18 mouse cellular contexts compared by ENCODE assay signal in the genomic region with DNA sequence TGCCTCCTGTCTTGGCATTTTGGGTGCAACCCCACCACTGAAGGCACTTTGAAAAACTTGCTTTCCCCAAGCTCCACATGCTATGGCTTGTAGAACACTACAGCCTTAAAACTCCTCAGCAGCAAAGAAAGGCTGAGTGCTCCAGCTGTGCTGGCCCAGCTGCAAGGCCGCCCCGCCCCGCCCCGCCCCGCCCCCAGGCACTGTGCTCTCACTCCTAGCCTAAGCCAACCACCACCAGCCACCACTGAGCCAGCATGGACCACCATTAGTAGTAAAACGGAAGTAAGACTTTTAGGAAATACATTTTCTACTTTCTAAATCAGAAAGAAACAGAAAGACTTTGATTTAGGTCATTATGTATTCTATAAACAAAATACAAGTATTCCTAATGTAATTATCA. TPM values are rescaled to one million over a fixed set of nuclear protein-coding genes. Genes with fewer than 3 reads are reported as not detected.
DNase-seq lines count a peak whose midpoint lies in the region; ATAC-seq and TF ChIP-seq lines count a peak whose summit lies in the region.
"Had no signal": no experiment of that assay in that cellular context is flagged by ENCODE, and none has a peak within 500 bp of the region (broad histone marks: within the 10 kb centered on the region; RNA-seq: fewer than 3 reads in every experiment).

No protein-coding gene starts in this region.

- peaks cover 7% of the 10 kb centered on the region for H3K79me2 ChIP-seq in heart, adult 2 months (replicated peaks; ENCODE audit: control insufficient read depth, insufficient read depth, low read length)

- H3K4me2 ChIP-seq in liver, embryonic 13.5 days: no peak overlapping the region
- H3K4me2 ChIP-seq: hindbrain, embryonic 15.5 days; midbrain, embryonic 15.5 days; neural tube, embryonic 12.5 days had no signal

- intact Hi-C loops in heart, adult 2 months (cut with DNase I): no loop called here
- intact Hi-C loops in gastrocnemius, adult 2 months (cut with DNase I): no loop called here

- no peak for TF ChIP-seq EP300 in heart, adult 2 months (IDR thresholded peaks at IDR 0.05; ENCODE audit: insufficient read depth, low read depth, low read length)

- no peak overlapping the region for H3K4me3 ChIP-seq in liver, embryonic 13.5 days (replicated peaks)
- H3K4me3 ChIP-seq in heart, adult 2 months: no peak overlapping the region
- no peak overlapping the region for H3K4me3 ChIP-seq in gastrocnemius, adult 2 months
- H3K4me3 ChIP-seq: hindbrain, embryonic 15.5 days; left cerebral cortex, adult 2 months; midbrain, embryonic 15.5 days; neural tube, embryonic 12.5 days had no signal

- no peaks in the 10 kb centered on the region for H3K36me3 ChIP-seq in liver, embryonic 13.5 days
- peaks cover 7% of the 10 kb centered on the region for H3K36me3 ChIP-seq in heart, adult 2 months (ENCODE audit: control insufficient read depth, insufficient read depth, low read length)
- H3K36me3 ChIP-seq: hindbrain, embryonic 15.5 days; midbrain, embryonic 15.5 days had no signal

- peak; percentile 78 for ATAC-seq in liver, embryonic 13.5 days (ENCODE audit: low read depth)
- no peak for ATAC-seq in activated CD4-positive, CD25-positive, alpha-beta regulatory T cell, adult 4 months
- ATAC-seq: midbrain, embryonic 15.5 days had no signal

- H3K27ac ChIP-seq in liver, embryonic 13.5 days: no peak overlapping the region
- H3K27ac ChIP-seq in heart, adult 2 months: no peak overlapping the region
- H3K27ac ChIP-seq in gastrocnemius, adult 2 months: no peak overlapping the region
- H3K27ac ChIP-seq: hindbrain, embryonic 15.5 days; left cerebral cortex, adult 2 months; midbrain, embryonic 15.5 days; neural tube, embryonic 12.5 days; stomach, postnatal 0 days had no signal

- peak; percentile 5 for DNase-seq in embryo, embryonic 11 days
- no peak for DNase-seq in embryo, embryonic 9.5 days (ENCODE audit: extremely low spot score)
- peak; percentile 85 for DNase-seq in ZHBTc4 (ENCODE audit: low read depth, low spot score)
- no peak for DNase-seq in liver, embryonic 13.5 days
- DNase-seq in thymus, postnatal 25 days: peak; percentile 20
- DNase-seq in heart, adult 2 months: no peak
- no peak for DNase-seq in gastrocnemius, adult 2 months
- DNase-seq: cerebellum, adult 8-10 months; heart, postnatal 14 days; kidney, adult 9 months; lung, adult 18-20 months; lung, postnatal 4 days had no signal

- no peaks in the 10 kb centered on the region for H3K9me3 ChIP-seq in liver, embryonic 13.5 days (replicated peaks)
- H3K9me3 ChIP-seq: hindbrain, embryonic 15.5 days; midbrain, embryonic 15.5 days; neural tube, embryonic 12.5 days had no signal

- H3K9ac ChIP-seq in liver, embryonic 13.5 days: no peak overlapping the region
- H3K9ac ChIP-seq in heart, adult 2 months (ENCODE audit: low read depth, low read length): no peak overlapping the region
- H3K9ac ChIP-seq: hindbrain, embryonic 15.5 days; midbrain, embryonic 15.5 days; neural tube, embryonic 12.5 days had no signal

- no peaks in the 10 kb centered on the region for H3K27me3 ChIP-seq in liver, embryonic 13.5 days
- H3K27me3 ChIP-seq in heart, adult 2 months (ENCODE audit: control insufficient read depth, insufficient read depth, low read length): no peaks in the 10 kb centered on the region
- H3K27me3 ChIP-seq: hindbrain, embryonic 15.5 days; midbrain, embryonic 15.5 days; neural tube, embryonic 12.5 days had no signal

- peaks cover 34% of the 10 kb centered on the region for H3K4me1 ChIP-seq in liver, embryonic 13.5 days (replicated peaks)
- peaks cover 6% of the 10 kb centered on the region for H3K4me1 ChIP-seq in heart, adult 2 months (ENCODE audit: control insufficient read depth, insufficient read depth, low read length)
- H3K4me1 ChIP-seq: hindbrain, embryonic 15.5 days; midbrain, embryonic 15.5 days; neural tube, embryonic 12.5 days had no signal

- no peak for TF ChIP-seq POLR2A in heart, adult 2 months (IDR thresholded peaks at IDR 0.05; ENCODE audit: insufficient read depth, low read depth, low read length)

- 12% methylated on average over 6 of the region's 6 CpGs for WGBS in liver, embryonic 13.5 days (ENCODE audit: insufficient replicate concordance)
- 49% methylated on average over 6 of the region's 6 CpGs for WGBS in heart, adult 2 months

- TF ChIP-seq CTCF in heart, adult 2 months (IDR thresholded peaks at IDR 0.05): no peak
- no peak for TF ChIP-seq CTCF in gastrocnemius, adult 2 months (IDR thresholded peaks at IDR 0.05)

RNA-seq across cellular contexts. Expression of a gene that starts 23.4 kb away (rescaled TPM):
- 6.7 and 7.4 TPM in 2 replicates for polyA plus RNA-seq in liver, embryonic 13.5 days (2015; fragmentation: Nextera tagmentation; extraction: Ambion mirVana)
- polyA plus RNA-seq in activated CD4-positive, CD25-positive, alpha-beta regulatory T cell, adult 4 months (2017; shearing (Covaris generic)): 10 to 100 TPM; 41.1 to 41.4 TPM
- total RNA-seq in heart, adult 2 months (2021): 10 to 100 TPM; 26.6 to 29.5 TPM
- 4.1 and 8.3 TPM in 2 replicates for polyA plus RNA-seq in heart, adult 2 months (2012; rRNA removed)
- total RNA-seq in gastrocnemius, adult 2 months (2021): 10 to 100 TPM; 23.6 to 24.6 TPM

Comparison
In these comparisons a context has a peak if more than half of its experiments do, and no peak if none do; other contexts are left out.
1. DNase-seq: peak in embryo, embryonic 11 days (single experiment), ZHBTc4 (single experiment) and thymus, postnatal 25 days (single experiment); none in embryo, embryonic 9.5 days (single experiment), liver, embryonic 13.5 days (single experiment), heart, adult 2 months (0 of 2) and gastrocnemius, adult 2 months (single experiment).